Comparison of ENCODE assay signal across 26 mouse cellular contexts in the genomic region with DNA sequence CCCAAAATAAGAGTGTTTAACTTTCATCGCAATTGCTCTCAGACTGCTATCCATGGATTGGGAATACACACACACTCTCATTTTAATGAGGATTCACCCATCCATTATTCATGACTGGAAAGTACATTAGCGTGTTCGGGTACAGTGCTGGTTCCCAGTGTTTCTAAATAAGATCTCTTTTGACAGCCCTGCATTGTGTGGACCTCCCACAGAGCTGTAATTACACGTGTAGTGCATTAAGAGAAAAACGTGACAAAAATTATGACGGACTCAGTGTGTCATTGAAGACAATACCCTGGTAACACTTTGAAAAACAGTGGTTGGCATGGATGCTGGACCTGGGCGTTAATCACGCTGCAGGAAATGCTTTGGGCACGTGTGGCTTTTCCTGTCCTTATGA.
"Had no signal": no experiment of that assay in that cellular context is flagged by ENCODE, and none has a peak within 500 bp of the region (broad histone marks: within the 10 kb centered on the region; RNA-seq: fewer than 3 reads in every experiment).

No protein-coding gene starts in this region.

- H3K4me2 ChIP-seq: heart, embryonic 11.5 days; heart, embryonic 13.5 days; heart, embryonic 15.5 days; hindbrain, embryonic 13.5 days; hindbrain, embryonic 15.5 days; kidney, embryonic 15.5 days; limb, embryonic 13.5 days; limb, embryonic 15.5 days; liver, embryonic 12.5 days had no signal

- H3K4me1 ChIP-seq: heart, embryonic 13.5 days; heart, embryonic 15.5 days; limb, embryonic 13.5 days; limb, embryonic 15.5 days; liver, embryonic 12.5 days had no signal

- H3K4me3 ChIP-seq: heart, adult 2 months; heart, embryonic 13.5 days; heart, embryonic 15.5 days; hindbrain, embryonic 13.5 days; hindbrain, embryonic 15.5 days; kidney, embryonic 15.5 days; limb, embryonic 13.5 days; limb, embryonic 15.5 days; liver, embryonic 12.5 days had no signal

- ATAC-seq: intestine, embryonic 16.5 days; liver, embryonic 12.5 days had no signal

- DNase-seq: gastrocnemius, postnatal 14 days; gastrocnemius, postnatal 36 days; heart, adult 11 months; heart, adult 2 months; heart, postnatal 14 days; heart, postnatal 36 days; kidney, adult 11 months; kidney, adult 2 months; kidney, adult 9 months; kidney, postnatal 14 days; kidney, postnatal 36 days; layer of hippocampus, adult 9-11 months; layer of hippocampus, postnatal 36 days; left cerebral cortex, postnatal 4 days had no signal

- H3K27me3 ChIP-seq: heart, embryonic 13.5 days; heart, embryonic 15.5 days; hindbrain, embryonic 13.5 days; hindbrain, embryonic 15.5 days; limb, embryonic 13.5 days; limb, embryonic 15.5 days; liver, embryonic 12.5 days had no signal

- H3K9ac ChIP-seq: heart, embryonic 13.5 days; heart, embryonic 15.5 days; hindbrain, embryonic 13.5 days; hindbrain, embryonic 15.5 days; kidney, embryonic 15.5 days; limb, embryonic 13.5 days; limb, embryonic 15.5 days; liver, embryonic 12.5 days; liver, embryonic 14.5 days had no signal

- H3K27ac ChIP-seq: heart, adult 2 months; heart, embryonic 13.5 days; heart, embryonic 15.5 days; hindbrain, embryonic 13.5 days; hindbrain, embryonic 15.5 days; kidney, embryonic 15.5 days; kidney, postnatal 0 days; limb, embryonic 13.5 days; limb, embryonic 15.5 days; liver, embryonic 12.5 days; liver, embryonic 14.5 days had no signal

- H3K9me3 ChIP-seq: heart, embryonic 13.5 days; heart, embryonic 15.5 days; hindbrain, embryonic 13.5 days; hindbrain, embryonic 15.5 days; kidney, embryonic 15.5 days; limb, embryonic 13.5 days; limb, embryonic 15.5 days; liver, embryonic 12.5 days had no signal

- H3K36me3 ChIP-seq: heart, embryonic 13.5 days; heart, embryonic 15.5 days; hindbrain, embryonic 13.5 days; hindbrain, embryonic 15.5 days; kidney, embryonic 15.5 days; limb, embryonic 13.5 days; limb, embryonic 15.5 days; liver, embryonic 12.5 days had no signal
